Mouse (Mus musculus): ENCODE measurements around the gene Agpat1.
A peak's percentile ranks its signal among the peaks of the same experiment; 100 is the strongest.

Gene Agpat1

GRCm38 (mm10) chr17:34606186-34607039 is 2.4 kb downstream of the Agpat1 start:
- DNase-seq (ENCODE audit: low read depth, low spot score) = no peak

GRCm38 (mm10) chr17:34607997-34608396 is 3.9 kb downstream of the Agpat1 start:
- no peak for DNase-seq (ENCODE audit: low read depth, low spot score)

- no peak for DNase-seq (ENCODE audit: low read depth, low spot score)
Measured at GRCm38 (mm10) chr17:34611050-34611449, 7.0 kb downstream of the Agpat1 start.

GRCm38 (mm10) chr17:34613054-34613645 is 9.1 kb downstream of the Agpat1 start:
- no peak for DNase-seq (ENCODE audit: low read depth, low spot score)

GRCm38 (mm10) chr17:34613830-34614229 is 9.8 kb downstream of the Agpat1 start:
- DNase-seq (ENCODE audit: low read depth, low spot score) = no peak

GRCm38 (mm10) chr17:34615871-34616270 is 11.8 kb downstream of the Agpat1 start, which contains the start of gene Egfl8:
Gene Egfl8, minus strand, starts transcription at chr17:34615971.
- DNase-seq (ENCODE audit: low read depth, low spot score) = no peak

GRCm38 (mm10) chr17:34618999-34619398 is 14.9 kb downstream of the Agpat1 start:
- no peak for DNase-seq (ENCODE audit: low read depth, low spot score)

- no peak for DNase-seq (ENCODE audit: low read depth, low spot score)
Measured at GRCm38 (mm10) chr17:34621006-34621405, 16.9 kb downstream of the Agpat1 start.

- DNase-seq (ENCODE audit: low read depth, low spot score) = no peak
Measured at GRCm38 (mm10) chr17:34623161-34623560, 19.1 kb downstream of the Agpat1 start.

GRCm38 (mm10) chr17:34624981-34625380 is 20.9 kb downstream of the Agpat1 start:
- no peak for DNase-seq (ENCODE audit: low read depth, low spot score)

GRCm38 (mm10) chr17:34626062-34626772 is 22.2 kb downstream of the Agpat1 start:
- DNase-seq (ENCODE audit: low read depth, low spot score) = no peak

GRCm38 (mm10) chr17:34626773-34627092 is 22.7 kb downstream of the Agpat1 start:
- no peak for DNase-seq (ENCODE audit: low read depth, low spot score)

GRCm38 (mm10) chr17:34627093-34627942 is 23.3 kb downstream of the Agpat1 start:
- peak; percentile 84 for DNase-seq (ENCODE audit: low read depth, low spot score)

- no peak for DNase-seq (ENCODE audit: low read depth, low spot score)
Measured at GRCm38 (mm10) chr17:34627943-34628643, 24.0 kb downstream of the Agpat1 start, which contains the start of gene Ppt2. Gene Ppt2, minus strand, starts transcription at chr17:34628510.

GRCm38 (mm10) chr17:34628644-34628967 is 24.5 kb downstream of the Agpat1 start:
- no peak for DNase-seq (ENCODE audit: low read depth, low spot score)

- DNase-seq (ENCODE audit: low read depth, low spot score) = peak; percentile 78
Measured at GRCm38 (mm10) chr17:34629221-34629751, 25.2 kb downstream of the Agpat1 start, which contains the start of gene Prrt1. Gene Prrt1, plus strand, starts transcription at chr17:34629533.

GRCm38 (mm10) chr17:34629796-34630603 is 25.9 kb downstream of the Agpat1 start:
- no peak for DNase-seq (ENCODE audit: low read depth, low spot score)

GRCm38 (mm10) chr17:34630761-34631301 is 26.8 kb downstream of the Agpat1 start:
- DNase-seq (ENCODE audit: low read depth, low spot score) = no peak

- no peak for DNase-seq (ENCODE audit: low read depth, low spot score)
Measured at GRCm38 (mm10) chr17:34631647-34632046, 27.6 kb downstream of the Agpat1 start.
